Mouse (Mus musculus) CH12.LX (cell line): ENCODE measurements around the gene Kcnk3. TPM values are rescaled to one million over a fixed set of nuclear protein-coding genes. Genes with fewer than 3 reads are reported as not detected.

Experiments
- DNase-seq: peaks from one replicate; pipeline ENCODE4 v3.0.0-alpha.2; 2013; ENCODE audit errors: extremely low read depth
- H3K27ac ChIP-seq: 2 replicates; pipeline ENCODE4 v1.5.1; 2012; ENCODE audit warnings: low read depth, mild to moderate bottlenecking, control low read depth, moderate library complexity; ENCODE audit not compliant: insufficient read depth
- H3K27me3 ChIP-seq: replicated peaks from 2 replicates; pipeline ENCODE3; 2012; ENCODE audit warnings: inconsistent platforms
- H3K36me3 ChIP-seq, 2 experiments: replicated peaks in 1 of 2; 2 replicates each; pipeline versions ENCODE3 to v1.6.1; 2012; ENCODE audit warnings: inconsistent platforms in 1 of 2, low read length in 1 of 2, mild to moderate bottlenecking in 1 of 2, mixed read lengths in 1 of 2, moderate library complexity in 1 of 2; ENCODE audit not compliant: control insufficient read depth in 1 of 2, insufficient read depth in 1 of 2
- H3K4me1 ChIP-seq, 2 experiments: 2 replicates each; pipeline ENCODE4 v1.6.1; 2012; ENCODE audit warnings: inconsistent platforms in 1 of 2, moderate library complexity in 1 of 2; ENCODE audit not compliant: insufficient read depth in 2 of 2, control insufficient read depth in 1 of 2
- H3K4me2 ChIP-seq: 2 replicates; pipeline ENCODE4 v1.6.1; 2012; ENCODE audit warnings: low read depth, mild to moderate bottlenecking, control low read depth; ENCODE audit not compliant: poor library complexity, insufficient read depth, severe bottlenecking
- H3K4me3 ChIP-seq, 3 experiments: fragments of 150-350 bp in 1 of 3; sonication (generic) in 1 of 3; replicated peaks in 1 of 3; 2 replicates each; pipeline versions ENCODE3 to v1.5.1; 2011 to 2012; ENCODE audit warnings: low read depth in 2 of 3, low read length in 2 of 3, mild to moderate bottlenecking in 2 of 3, moderate library complexity in 2 of 3, control low read depth in 1 of 3, improper control_type of control experiment in 1 of 3, inconsistent platforms in 1 of 3, mixed read lengths in 1 of 3; ENCODE audit not compliant: poor library complexity in 1 of 3
- H3K79me2 ChIP-seq: replicated peaks from 2 replicates; pipeline ENCODE4 v1.6.1; 2012; ENCODE audit warnings: mild to moderate bottlenecking, moderate library complexity; ENCODE audit not compliant: control insufficient read depth, poor library complexity, insufficient read depth, severe bottlenecking; ENCODE audit errors: extremely low read depth
- H3K9ac ChIP-seq: 2 replicates; pipeline ENCODE4 v1.6.1; 2012; ENCODE audit warnings: low read depth, mild to moderate bottlenecking, control low read depth, moderate library complexity; ENCODE audit not compliant: insufficient read depth
- H3K9me3 ChIP-seq: replicated peaks from 2 replicates; pipeline ENCODE3; 2012; ENCODE audit warnings: low read length, inconsistent platforms, mixed read lengths
- BHLHE40 ChIP-seq: IDR thresholded peaks from 2 replicates; pipeline ENCODE4 v1.6.1; 2011; ENCODE audit warnings: mild to moderate bottlenecking, low read depth, low read length, improper control_type of control experiment
- CHD1 ChIP-seq: IDR thresholded peaks from 2 replicates; pipeline ENCODE4 v1.6.1; 2012; ENCODE audit warnings: low read depth, low read length, improper control_type of control experiment, inconsistent platforms
- CTCF ChIP-seq, 2 experiments: IDR thresholded peaks in 1 of 2; conservative IDR thresholded peaks in 1 of 2; 2 replicates each; pipeline ENCODE4 v1.5.1; 2011 to 2012; ENCODE audit warnings: low read depth in 2 of 2, low read length in 2 of 2, improper control_type of control experiment in 1 of 2, inconsistent platforms in 1 of 2, mild to moderate bottlenecking in 1 of 2, moderate library complexity in 1 of 2
- E2F4 ChIP-seq: IDR thresholded peaks from 2 replicates; pipeline ENCODE4 v1.6.1; 2011; ENCODE audit warnings: low read depth, low read length, improper control_type of control experiment; ENCODE audit not compliant: insufficient replicate concordance
- ELF1 ChIP-seq: IDR thresholded peaks from 2 replicates; pipeline ENCODE4 v1.6.1; 2014; ENCODE audit warnings: low read depth, mild to moderate bottlenecking, inconsistent platforms, low read length, improper control_type of control experiment
- EP300 ChIP-seq: IDR thresholded peaks from 2 replicates; pipeline ENCODE4 v1.6.1; 2011; ENCODE audit warnings: low read length, improper control_type of control experiment
- ETS1 ChIP-seq: conservative IDR thresholded peaks from 2 replicates; pipeline ENCODE4 v1.6.1; 2012; ENCODE audit warnings: low read depth, mild to moderate bottlenecking, inconsistent platforms, low read length, improper control_type of control experiment, moderate library complexity
- GABPA ChIP-seq: IDR thresholded peaks from 2 replicates; pipeline ENCODE4 v1.6.1; 2012; ENCODE audit warnings: low read depth, low read length, improper control_type of control experiment, inconsistent platforms; ENCODE audit not compliant: insufficient replicate concordance
- HCFC1 ChIP-seq: IDR thresholded peaks from 2 replicates; pipeline ENCODE4 v1.6.1; 2012; ENCODE audit warnings: low read depth, mild to moderate bottlenecking, inconsistent platforms, low read length, improper control_type of control experiment
- IRF4 ChIP-seq: IDR thresholded peaks from 2 replicates; pipeline ENCODE4 v1.6.1; 2014; ENCODE audit warnings: low read depth, mild to moderate bottlenecking, inconsistent platforms, low read length, improper control_type of control experiment
- JUN ChIP-seq: IDR thresholded peaks from 2 replicates; pipeline ENCODE4 v1.6.1; 2011; ENCODE audit warnings: low read depth, mild to moderate bottlenecking, low read length, improper control_type of control experiment, moderate library complexity; ENCODE audit not compliant: insufficient read depth
- KAT2A ChIP-seq: IDR thresholded peaks from 2 replicates; pipeline ENCODE4 v1.6.1; 2012; ENCODE audit warnings: low read length, improper control_type of control experiment, inconsistent platforms; ENCODE audit not compliant: insufficient replicate concordance
- MAFK ChIP-seq: IDR thresholded peaks from 2 replicates; pipeline ENCODE4 v1.6.1; 2011; ENCODE audit warnings: low read length, improper control_type of control experiment; ENCODE audit not compliant: insufficient replicate concordance
- MAX ChIP-seq: IDR thresholded peaks from 2 replicates; pipeline ENCODE4 v1.6.1; 2011; ENCODE audit warnings: low read length, improper control_type of control experiment
- MAZ ChIP-seq: IDR thresholded peaks from 2 replicates; pipeline ENCODE4 v1.6.1; 2012; ENCODE audit warnings: low read depth, mild to moderate bottlenecking, inconsistent platforms, low read length, improper control_type of control experiment, moderate library complexity
- MXI1 ChIP-seq: IDR thresholded peaks from 2 replicates; pipeline ENCODE4 v1.6.1; 2011; ENCODE audit warnings: mild to moderate bottlenecking, low read depth, low read length, improper control_type of control experiment
- MYC ChIP-seq: IDR thresholded peaks from 2 replicates; pipeline ENCODE4 v1.6.1; 2011; ENCODE audit warnings: low read depth, mild to moderate bottlenecking, improper control_type of control experiment, low read length
- NELFE ChIP-seq: IDR thresholded peaks from 2 replicates; pipeline ENCODE4 v1.6.1; 2011; ENCODE audit warnings: low read depth, low read length, improper control_type of control experiment
- NRF1 ChIP-seq: IDR thresholded peaks from 2 replicates; pipeline ENCODE4 v1.6.1; 2014; ENCODE audit warnings: low read depth, mild to moderate bottlenecking, inconsistent platforms, low read length, improper control_type of control experiment, moderate library complexity
- POLR2A ChIP-seq: IDR thresholded peaks from 2 replicates; pipeline ENCODE4 v1.6.1; 2011; ENCODE audit warnings: low read depth, mild to moderate bottlenecking, improper control_type of control experiment, low read length
- POLR2AphosphoS2 ChIP-seq: IDR thresholded peaks from 2 replicates; pipeline ENCODE4 v1.6.1; 2011; ENCODE audit warnings: low read depth, low read length, improper control_type of control experiment
- RAD21 ChIP-seq: IDR thresholded peaks from 2 replicates; pipeline ENCODE4 v1.6.1; 2011; ENCODE audit warnings: low read depth, mild to moderate bottlenecking, low read length, improper control_type of control experiment, moderate library complexity
- RCOR1 ChIP-seq: conservative IDR thresholded peaks from 2 replicates; pipeline ENCODE4 v1.6.1; 2012; ENCODE audit warnings: low read depth, mild to moderate bottlenecking, inconsistent platforms, low read length, improper control_type of control experiment
- SIN3A ChIP-seq: IDR thresholded peaks from 2 replicates; pipeline ENCODE4 v1.6.1; 2012; ENCODE audit warnings: low read length, improper control_type of control experiment, inconsistent platforms
- TBP ChIP-seq: conservative IDR thresholded peaks from 2 replicates; pipeline ENCODE4 v1.6.1; 2011; ENCODE audit warnings: low read depth, low read length, improper control_type of control experiment
- UBTF ChIP-seq: IDR thresholded peaks from 2 replicates; pipeline ENCODE4 v1.6.1; 2012; ENCODE audit warnings: low read depth, mild to moderate bottlenecking, inconsistent platforms, low read length, improper control_type of control experiment, moderate library complexity
- USF2 ChIP-seq: conservative IDR thresholded peaks from 2 replicates; pipeline ENCODE4 v1.6.1; 2011; ENCODE audit warnings: low read depth, low read length, improper control_type of control experiment
- ZC3H11A ChIP-seq: IDR thresholded peaks from 2 replicates; pipeline ENCODE4 v1.6.1; 2012; ENCODE audit warnings: low read depth, mild to moderate bottlenecking, inconsistent platforms, low read length, improper control_type of control experiment
- ZMIZ1 ChIP-seq: IDR thresholded peaks from 2 replicates; pipeline ENCODE4 v1.6.1; 2012; ENCODE audit warnings: low read depth, mild to moderate bottlenecking, inconsistent platforms, low read length, improper control_type of control experiment
- ZNF384 ChIP-seq: IDR thresholded peaks from 2 replicates; pipeline ENCODE4 v1.6.1; 2012; ENCODE audit warnings: low read depth, low read length, improper control_type of control experiment, inconsistent platforms
- dilution Hi-C: fragments of 300-500 bp; cut with MboI; formaldehyde crosslinking; loops from 2 replicates; pipeline ENCODE4 v1.14.3; 2020; ENCODE audit warnings: low sequenced_read_pairs; ENCODE audit not compliant: extremely low pct_unique_long_range_greater_than_20kb, extremely low pct_ligation_motif_present
- in situ Hi-C: fragments of 300-500 bp; cut with MboI; formaldehyde crosslinking; loops from 3 replicates; pipeline ENCODE4 v1.14.3; 2019; ENCODE audit warnings: low sequenced_read_pairs, low pct_ligation_motif_present, low pct_unique_long_range_greater_than_20kb, mixed read lengths
- polyA plus RNA-seq: library from polyadenylated mRNA; unstranded; fragments of >175 nt; gene quantifications from 2 replicates; pipeline ENCODE4 v1.2.1, GENCODE M21; 2012; ENCODE audit warnings: low read depth; ENCODE audit not compliant: insufficient read length
- total RNA-seq, 2 experiments: library from RNA; depleted of rRNA; stranded (reverse); fragments of 300-350 nt in 1 of 2; fragments of >200 nt in 1 of 2; gene quantifications; 2 replicates each; pipeline ENCODE4 v1.2.3; 2012 to 2014

Gene Kcnk3
- total and polyA plus RNA-seq, 3 experiments: not detected

DNA sequence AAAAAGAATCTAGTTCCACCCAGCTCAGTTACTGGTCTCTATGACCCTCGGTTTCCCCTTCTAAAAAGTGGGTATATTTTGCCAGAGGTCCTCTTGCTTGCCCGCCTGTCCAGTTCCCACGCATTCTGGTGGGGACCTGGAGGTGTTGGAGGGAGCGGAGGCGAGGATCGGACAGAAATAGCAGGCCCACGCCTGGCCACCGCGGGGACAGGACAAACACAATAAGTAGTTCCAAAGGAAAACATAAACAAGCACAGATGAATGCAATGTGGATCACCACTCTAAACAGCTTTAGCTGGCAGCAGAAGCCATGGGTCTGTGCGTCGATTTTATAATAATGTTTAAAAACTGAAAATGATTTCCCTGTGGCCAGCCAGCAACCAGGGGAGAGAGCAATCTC lies 5.4 kb downstream of the Kcnk3 start:
- DNase-seq: no peak
- TF ChIP-seq MAX (no peak), USF2 (no peak), ZNF384 (no peak), JUN (no peak), NRF1 (no peak), UBTF (no peak), GABPA (no peak), BHLHE40 (no peak), POLR2A (no peak), CTCF (conservative IDR thresholded peaks at IDR 0.05 in 1 of 2, IDR thresholded peaks at IDR 0.05 in 1 of 2; ENCODE audit: low read depth in 2 of 2, low read length in 2 of 2) (no peak), MAZ (no peak), E2F4 (no peak), RAD21 (no peak), MAFK (no peak), SIN3A (no peak), MYC (no peak)
- peak overlapping the region; percentile 79; the same call in 1 of the 2 replicates for H3K4me2 ChIP-seq
- no peaks in the 10 kb centered on the region for H3K79me2 ChIP-seq
- no peak overlapping the region; the same call in 1 of the 2 replicates for H3K27ac ChIP-seq
- dilution Hi-C loops: no loop called here
- peak overlapping the region in 1 of 3 experiments; percentile 17 for H3K4me3 ChIP-seq
- H3K9ac ChIP-seq: peak overlapping the region; percentile 30; the same call in 1 of the 2 replicates
- in situ Hi-C loops: no loop called here
- H3K27me3 ChIP-seq: peaks cover 14% of the 10 kb centered on the region
- peaks cover 19 to 50% of the 10 kb centered on the region in 2 experiments for H3K4me1 ChIP-seq
- H3K9me3 ChIP-seq: peaks cover 3% of the 10 kb centered on the region
- no peaks in the 10 kb centered on the region for H3K36me3 ChIP-seq

DNA sequence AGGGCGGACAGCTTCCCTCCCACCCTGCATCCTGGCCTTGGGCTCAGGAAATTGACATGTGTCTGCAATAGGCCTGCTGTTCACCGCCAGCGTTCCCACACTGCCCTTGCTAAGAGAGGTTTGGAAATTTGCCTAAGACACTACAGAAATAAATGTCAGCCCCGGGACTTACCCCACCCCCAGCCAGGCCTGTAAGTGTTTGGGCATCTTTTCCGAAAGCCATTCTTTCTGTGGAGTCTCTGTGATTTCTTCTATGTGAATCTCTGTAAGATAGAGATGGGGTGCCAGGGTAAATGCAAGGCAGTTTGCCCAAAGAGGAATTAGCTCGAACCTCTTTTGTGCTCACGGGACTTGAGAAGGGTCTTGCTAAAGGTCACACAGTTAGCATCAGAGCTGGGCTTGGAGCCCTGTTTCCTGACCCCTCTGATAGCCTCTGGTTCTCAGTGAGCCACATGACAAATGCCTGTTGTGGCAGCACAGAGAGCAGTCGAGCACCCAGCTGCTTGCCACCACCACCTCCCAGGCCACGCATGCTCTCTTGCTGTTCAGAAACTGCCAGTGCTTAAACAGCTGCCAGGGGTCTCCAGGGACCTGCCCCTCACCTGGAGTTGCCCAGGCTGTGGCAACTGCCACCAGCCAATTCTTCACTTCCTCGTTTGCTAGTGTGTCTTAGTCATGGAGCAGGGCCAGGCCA lies 6.0 kb downstream of the Kcnk3 start:
- peak overlapping the region; percentile 87 for H3K27ac ChIP-seq
- dilution Hi-C loops: no loop called here
- DNase-seq: peak; percentile 93
- H3K9ac ChIP-seq: peak overlapping the region; percentile 30; the same call in 1 of the 2 replicates
- peak overlapping the region in 1 of 3 experiments; percentile 17 for H3K4me3 ChIP-seq
- H3K4me1 ChIP-seq: peaks cover 19 to 51% of the 10 kb centered on the region in 2 experiments
- peak overlapping the region; percentile 79 for H3K4me2 ChIP-seq
- peaks cover 10% of the 10 kb centered on the region for H3K27me3 ChIP-seq
- H3K9me3 ChIP-seq: no peaks in the 10 kb centered on the region
- H3K79me2 ChIP-seq: no peaks in the 10 kb centered on the region
- in situ Hi-C loops: no loop called here
- H3K36me3 ChIP-seq: no peaks in the 10 kb centered on the region
- TF ChIP-seq POLR2AphosphoS2: no peak
- TF ChIP-seq ZC3H11A: no peak
- peak; percentile 80 for TF ChIP-seq ELF1
- TF ChIP-seq IRF4: peak; percentile 87
- peak; percentile 20 for TF ChIP-seq POLR2A
- TF ChIP-seq EP300: peak; percentile 90
- TF ChIP-seq NELFE: no peak
- TF ChIP-seq ETS1: peak; percentile 95
- 0 out of 2 replicates have a peak, but pooled peaks have one; percentile 16 for TF ChIP-seq ZNF384
- no peak for TF ChIP-seq JUN
- TF ChIP-seq CHD1: no peak
- peak; percentile 62; the same call in 1 of the 2 replicates for TF ChIP-seq ZMIZ1
- TF ChIP-seq NRF1: peak; percentile 85
- TF ChIP-seq MAFK: 0 out of 2 replicates have a peak, but pooled peaks have one; percentile 42
- TF ChIP-seq BHLHE40: peak; percentile 61; the same call in 1 of the 2 replicates
- TF ChIP-seq KAT2A: 0 out of 2 replicates have a peak, but pooled peaks have one; percentile 68
- TF ChIP-seq SIN3A: peak; percentile 89
- no peak for TF ChIP-seq TBP
- TF ChIP-seq MYC: peak; percentile 47
- TF ChIP-seq RCOR1: peak; percentile 73; the same call in 1 of the 2 replicates
- peak; percentile 43; the same call in 1 of the 2 replicates for TF ChIP-seq HCFC1
- TF ChIP-seq MXI1: peak; percentile 64; the same call in 1 of the 2 replicates
